Mouse (Mus musculus) G1E (cell line): Measurements from ENCODE around the gene Pmvk.

ENCODE experiments used
- CTCF ChIP-seq: IDR thresholded peaks from 2 replicates; pipeline ENCODE4 v1.5.1; 2012; ENCODE audit warnings: low read depth, low read length, inconsistent platforms, mixed read lengths
- GATA1 ChIP-seq: IDR thresholded peaks from 2 replicates; pipeline ENCODE4 v1.6.1; 2012; ENCODE audit warnings: borderline replicate concordance, low read length, inconsistent platforms, mixed read lengths
- GATA2 ChIP-seq: IDR thresholded peaks from 2 replicates; pipeline ENCODE4 v1.6.1; 2012; ENCODE audit warnings: low read depth, low read length, inconsistent platforms, borderline replicate concordance
- POLR2AphosphoS5 ChIP-seq: IDR thresholded peaks from 2 replicates; pipeline ENCODE4 v1.6.1; 2012; ENCODE audit warnings: low read depth, low read length, inconsistent platforms; ENCODE audit not compliant: insufficient replicate concordance
- TAL1 ChIP-seq: conservative IDR thresholded peaks from 2 replicates; pipeline ENCODE4 v1.6.1; 2012; ENCODE audit warnings: low read depth, low read length, inconsistent platforms, mixed read lengths

GRCm38 (mm10) chr3:89421002-89421774, 33.2 kb upstream of the Pmvk start:
- TF ChIP-seq GATA1 (no peak), POLR2AphosphoS5 (no peak), CTCF (no peak), TAL1 (no peak), GATA2 (no peak)
